Mouse (Mus musculus) cerebellum, adult 2 months (tissue): ENCODE measurements around the gene Qsox1.

ENCODE experiments used
- CTCF ChIP-seq: fragments of 200-500 bp; IDR thresholded peaks from 2 replicates; pipeline ENCODE4 v1.5.1; 2011; ENCODE audit warnings: low read depth, mild to moderate bottlenecking, control low read depth, low read length, moderate library complexity, borderline replicate concordance; ENCODE audit not compliant: insufficient read depth
- POLR2A ChIP-seq: fragments of 200-500 bp; IDR thresholded peaks from 2 replicates; pipeline ENCODE4 v1.6.1; 2011; ENCODE audit warnings: low read length, control low read depth, borderline replicate concordance; ENCODE audit not compliant: insufficient read depth

DNA sequence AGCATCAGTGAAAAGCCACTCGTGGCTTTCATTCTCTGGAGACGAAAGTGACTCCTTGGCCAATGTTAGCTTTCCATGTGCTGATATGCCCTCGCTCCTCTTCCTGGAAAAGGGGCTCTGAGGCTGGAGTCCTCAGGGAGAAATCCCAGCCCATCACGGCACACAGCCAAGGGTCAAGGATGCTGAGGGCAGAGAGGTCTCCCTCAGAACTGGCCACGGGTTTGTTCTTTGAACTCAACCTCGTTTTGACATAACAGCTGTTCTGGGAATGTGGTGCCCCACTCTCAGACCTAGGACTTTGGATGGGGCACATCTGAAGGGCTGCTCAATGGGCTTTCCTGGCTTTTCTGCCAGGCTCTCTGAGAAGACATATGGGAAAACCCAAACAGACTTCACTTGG lies 17.8 kb downstream of the Qsox1 start:
- TF ChIP-seq POLR2A (no peak), CTCF (no peak)
